Mouse (Mus musculus) E14TG2a.4 (cell line): ENCODE measurements around the gene Rapgef5.

Experiments used
- H3K27me3 ChIP-seq: 2 replicates; pipeline ENCODE4 v1.6.1; 2014; ENCODE audit warnings: low read length, control low read depth; ENCODE audit not compliant: insufficient read depth
- H3K36me3 ChIP-seq: 2 replicates; pipeline ENCODE4 v1.6.1; 2014; ENCODE audit warnings: low read length, control low read depth; ENCODE audit not compliant: insufficient read depth
- H3K4me1 ChIP-seq: replicated peaks from 2 replicates; pipeline ENCODE4 v1.6.1; 2014; ENCODE audit warnings: low read depth, low read length, control low read depth
- H3K4me3 ChIP-seq: replicated peaks from 2 replicates; pipeline ENCODE4 v1.5.1; 2014; ENCODE audit warnings: mild to moderate bottlenecking, low read length
- H3K9me3 ChIP-seq: 2 replicates; pipeline ENCODE4 v1.6.1; 2014; ENCODE audit warnings: low read length, control low read depth
- CTCF ChIP-seq: conservative IDR thresholded peaks from 2 replicates; pipeline ENCODE4 v1.5.1; 2014; ENCODE audit warnings: low read length
- NANOG ChIP-seq: IDR thresholded peaks from 2 replicates; pipeline ENCODE4 v1.6.1; 2014; ENCODE audit warnings: borderline replicate concordance, low read length, mixed read lengths
- POU5F1 ChIP-seq: IDR thresholded peaks from 2 replicates; pipeline ENCODE4 v1.6.1; 2014; ENCODE audit warnings: low read length, borderline replicate concordance

Gene Rapgef5

GRCm38 (mm10) chr12:117688655-117689548 is 172.6 kb downstream of the Rapgef5 start:
- Histone ChIP-seq H3K27me3 (peaks cover 14% of the 10 kb centered on the region), H3K4me1 (peaks cover 55% of the 10 kb centered on the region), H3K4me3 (peak overlapping the region; percentile 76), H3K9me3 (no peaks in the 10 kb centered on the region), H3K36me3 (no peaks in the 10 kb centered on the region)
- TF ChIP-seq NANOG (no peak), CTCF (no peak), POU5F1 (no peak)

- TF ChIP-seq CTCF (no peak), NANOG (no peak), POU5F1 (no peak)
- no peak overlapping the region for H3K4me3 ChIP-seq
These were observed 175.1 kb downstream of the Rapgef5 start for GRCm38 (mm10) chr12:117691336-117691735.

GRCm38 (mm10) chr12:117692775-117693174 is 176.5 kb downstream of the Rapgef5 start:
- Histone ChIP-seq H3K27me3 (peaks cover 12% of the 10 kb centered on the region), H3K36me3 (no peaks in the 10 kb centered on the region), H3K9me3 (no peaks in the 10 kb centered on the region), H3K4me1 (peaks cover 28% of the 10 kb centered on the region), H3K4me3 (no peak overlapping the region)
- TF ChIP-seq CTCF (no peak), POU5F1 (no peak), NANOG (no peak)

More at GRCm38 (mm10) chr12:117691336-117691735, 175.1 kb downstream of the Rapgef5 start:
- H3K27me3 ChIP-seq = peaks cover 14% of the 10 kb centered on the region
- H3K4me1 ChIP-seq = peaks cover 35% of the 10 kb centered on the region
- no peaks in the 10 kb centered on the region for H3K36me3 ChIP-seq
- H3K9me3 ChIP-seq = no peaks in the 10 kb centered on the region

- peaks cover 16% of the 10 kb centered on the region for H3K4me1 ChIP-seq
These were observed 183.8 kb downstream of the Rapgef5 start for GRCm38 (mm10) chr12:117699950-117700665.

GRCm38 (mm10) chr12:117700927-117701326 is 184.6 kb downstream of the Rapgef5 start:
- peaks cover 16% of the 10 kb centered on the region for H3K4me1 ChIP-seq

More at GRCm38 (mm10) chr12:117699950-117700665, 183.8 kb downstream of the Rapgef5 start:
- Histone ChIP-seq H3K4me3 (no peak overlapping the region), H3K9me3 (no peaks in the 10 kb centered on the region), H3K27me3 (no peaks in the 10 kb centered on the region), H3K36me3 (no peaks in the 10 kb centered on the region)
- no peak for TF ChIP-seq POU5F1
- no peak for TF ChIP-seq CTCF
- TF ChIP-seq NANOG = no peak

GRCm38 (mm10) chr12:117702291-117702690 is 186.0 kb downstream of the Rapgef5 start:
- Histone ChIP-seq H3K4me1 (peaks cover 16% of the 10 kb centered on the region), H3K36me3 (no peaks in the 10 kb centered on the region), H3K27me3 (no peaks in the 10 kb centered on the region), H3K9me3 (no peaks in the 10 kb centered on the region), H3K4me3 (no peak overlapping the region)
- no peak for TF ChIP-seq CTCF
- TF ChIP-seq NANOG = no peak
- TF ChIP-seq POU5F1 = no peak

More at GRCm38 (mm10) chr12:117700927-117701326, 184.6 kb downstream of the Rapgef5 start:
- Histone ChIP-seq H3K9me3 (no peaks in the 10 kb centered on the region), H3K27me3 (no peaks in the 10 kb centered on the region), H3K4me3 (no peak overlapping the region), H3K36me3 (no peaks in the 10 kb centered on the region)
- TF ChIP-seq CTCF (no peak), POU5F1 (no peak), NANOG (no peak)

- Histone ChIP-seq H3K36me3 (no peaks in the 10 kb centered on the region), H3K9me3 (no peaks in the 10 kb centered on the region), H3K4me1 (peaks cover 16% of the 10 kb centered on the region), H3K27me3 (no peaks in the 10 kb centered on the region), H3K4me3 (no peak overlapping the region)
- no peak for TF ChIP-seq CTCF
- no peak for TF ChIP-seq NANOG
These were observed 186.6 kb downstream of the Rapgef5 start for GRCm38 (mm10) chr12:117702928-117703327.

GRCm38 (mm10) chr12:117703413-117703812 is 187.1 kb downstream of the Rapgef5 start:
- Histone ChIP-seq H3K4me3 (no peak overlapping the region), H3K4me1 (peaks cover 16% of the 10 kb centered on the region), H3K27me3 (no peaks in the 10 kb centered on the region), H3K9me3 (no peaks in the 10 kb centered on the region), H3K36me3 (no peaks in the 10 kb centered on the region)
- TF ChIP-seq CTCF (no peak), NANOG (no peak), POU5F1 (no peak)
